Mouse (Mus musculus): ENCODE data around the gene Cct8l1.

- TF ChIP-seq POLR2A (IDR thresholded peaks at IDR 0.05; ENCODE audit: control insufficient read depth, extremely low read depth, insufficient read depth, low read length, poor library complexity) (no peak), CTCF (IDR thresholded peaks at IDR 0.05; ENCODE audit: borderline replicate concordance, control insufficient read depth, extremely low read depth, insufficient read depth, low read length, poor library complexity) (no peak)
Measured at GRCm38 (mm10) chr5:25536451-25536850, 20.6 kb downstream of the Cct8l1 start.
